Mouse (Mus musculus) bone marrow, adult 2 months (tissue): Measurements from ENCODE around the gene Hsd3b5. TPM values are rescaled to one million over a fixed set of nuclear protein-coding genes. Genes with fewer than 3 reads are reported as not detected.

ENCODE experiments used
- polyA plus RNA-seq: library from polyadenylated mRNA; stranded (reverse); fragments of >200 nt; gene quantifications from 2 replicates; pipeline ENCODE4 v1.2.4, GENCODE M21; 2011; ENCODE audit warnings: low replicate concordance; ENCODE audit not compliant: missing spikeins, insufficient read depth, insufficient read length

Hsd3b5 gene
- polyA plus RNA-seq, 1 experiment = 2.3 TPM

Other genes with a start within 250 kb of the Hsd3b5 start
- gene Zfp697, start 247.8 kb downstream of the Hsd3b5 start, polyA plus RNA-seq = not detected in 2 replicates
- gene Gm4450, start 173.1 kb downstream of the Hsd3b5 start, polyA plus RNA-seq = 0.97 TPM in 1 of 2 replicates, not detected in the other
- 1.2 TPM in 1 of 2 replicates, not detected in the other for gene Hsd3b4, start 119.7 kb downstream of the Hsd3b5 start, polyA plus RNA-seq
- gene Gm10681, start 41.4 kb downstream of the Hsd3b5 start, polyA plus RNA-seq = 1.2 TPM in 1 of 2 replicates, not detected in the other
- not detected in 2 replicates for gene Hsd3b2, start 94.3 kb upstream of the Hsd3b5 start, polyA plus RNA-seq
- gene Hsd3b3, start 132.9 kb upstream of the Hsd3b5 start, polyA plus RNA-seq = 0.20 and 3.2 TPM in 2 replicates
- not detected in 2 replicates for gene Hsd3b6, start 184.2 kb upstream of the Hsd3b5 start, polyA plus RNA-seq
- not detected in 2 replicates for gene Hsd3b1, start 229.5 kb upstream of the Hsd3b5 start, polyA plus RNA-seq